ENCODE assay signal across 22 mouse cellular contexts in the genomic region with DNA sequence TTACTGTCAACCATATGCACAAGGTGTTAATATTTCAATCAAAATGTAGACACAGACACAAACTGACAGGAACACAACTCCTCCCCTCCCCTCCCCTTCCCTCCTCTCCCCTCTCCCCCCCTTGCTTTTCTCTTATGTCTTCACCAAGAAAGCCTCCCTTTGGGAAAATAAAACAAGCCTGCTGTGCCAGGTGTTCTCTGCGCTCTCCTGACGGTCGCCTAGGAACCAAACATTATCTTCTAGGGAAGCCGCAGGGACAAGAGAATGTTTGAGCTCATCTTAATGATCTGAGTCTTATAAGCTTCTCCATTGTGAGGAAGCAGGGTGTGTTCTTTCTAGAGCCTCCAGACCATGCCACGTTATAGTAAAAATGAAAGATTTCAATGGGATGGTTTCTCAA.
"Had no signal": no experiment of that assay in that cellular context is flagged by ENCODE, and none has a peak within 500 bp of the region (broad histone marks: within the 10 kb centered on the region; RNA-seq: fewer than 3 reads in every experiment).

No protein-coding gene starts in this region.

- H3K4me2 ChIP-seq: lung, embryonic 15.5 days; midbrain, embryonic 13.5 days; midbrain, embryonic 15.5 days; neural tube, embryonic 13.5 days; neural tube, embryonic 15.5 days had no signal

- H3K9me3 ChIP-seq: lung, embryonic 15.5 days; megakaryocyte, embryonic 14.5 days; midbrain, embryonic 10.5 days; midbrain, embryonic 13.5 days; midbrain, embryonic 15.5 days; neural tube, embryonic 13.5 days; neural tube, embryonic 15.5 days had no signal

- DNase-seq: liver, postnatal 0 days; lung, adult 2 months; lung, postnatal 14 days; lung, postnatal 36 days; retina, postnatal 1 day; right cerebral cortex, adult 18-20 months; right cerebral cortex, postnatal 25 days; right cerebral cortex, postnatal 4 days; spleen, adult 18-20 months; thymus, adult 18-20 months; thymus, postnatal 14 days; thymus, postnatal 36 days had no signal

- H3K4me1 ChIP-seq: lung, embryonic 15.5 days; midbrain, embryonic 15.5 days had no signal

- ATAC-seq: liver, postnatal 0 days; lung, postnatal 0 days; midbrain, embryonic 13.5 days; midbrain, embryonic 15.5 days had no signal

- H3K27ac ChIP-seq: lung, embryonic 15.5 days; macrophage; midbrain, embryonic 10.5 days; midbrain, embryonic 13.5 days; midbrain, embryonic 15.5 days; neural tube, embryonic 13.5 days; neural tube, embryonic 15.5 days had no signal

- H3K4me3 ChIP-seq: lung, embryonic 15.5 days; megakaryocyte, embryonic 14.5 days; midbrain, embryonic 10.5 days; midbrain, embryonic 13.5 days; midbrain, embryonic 15.5 days; myocyte; neural tube, embryonic 13.5 days; neural tube, embryonic 15.5 days had no signal

- H3K36me3 ChIP-seq: lung, embryonic 15.5 days; midbrain, embryonic 10.5 days; midbrain, embryonic 13.5 days; midbrain, embryonic 15.5 days; neural tube, embryonic 13.5 days; neural tube, embryonic 15.5 days had no signal

- H3K9ac ChIP-seq: liver, postnatal 0 days; lung, embryonic 15.5 days; midbrain, embryonic 13.5 days; midbrain, embryonic 15.5 days; neural tube, embryonic 13.5 days; neural tube, embryonic 15.5 days had no signal

- H3K27me3 ChIP-seq: lung, embryonic 15.5 days; midbrain, embryonic 13.5 days; midbrain, embryonic 15.5 days; neural tube, embryonic 13.5 days; neural tube, embryonic 15.5 days had no signal
